Mouse (Mus musculus): ENCODE measurements around the gene Scamp4. TPM values are rescaled to one million over a fixed set of nuclear protein-coding genes. Genes with fewer than 3 reads are reported as not detected.

The Scamp4 gene
- total and polyA plus RNA-seq, 3 experiments: 18.5 to 89.9 (median 33.2) TPM

DNA sequence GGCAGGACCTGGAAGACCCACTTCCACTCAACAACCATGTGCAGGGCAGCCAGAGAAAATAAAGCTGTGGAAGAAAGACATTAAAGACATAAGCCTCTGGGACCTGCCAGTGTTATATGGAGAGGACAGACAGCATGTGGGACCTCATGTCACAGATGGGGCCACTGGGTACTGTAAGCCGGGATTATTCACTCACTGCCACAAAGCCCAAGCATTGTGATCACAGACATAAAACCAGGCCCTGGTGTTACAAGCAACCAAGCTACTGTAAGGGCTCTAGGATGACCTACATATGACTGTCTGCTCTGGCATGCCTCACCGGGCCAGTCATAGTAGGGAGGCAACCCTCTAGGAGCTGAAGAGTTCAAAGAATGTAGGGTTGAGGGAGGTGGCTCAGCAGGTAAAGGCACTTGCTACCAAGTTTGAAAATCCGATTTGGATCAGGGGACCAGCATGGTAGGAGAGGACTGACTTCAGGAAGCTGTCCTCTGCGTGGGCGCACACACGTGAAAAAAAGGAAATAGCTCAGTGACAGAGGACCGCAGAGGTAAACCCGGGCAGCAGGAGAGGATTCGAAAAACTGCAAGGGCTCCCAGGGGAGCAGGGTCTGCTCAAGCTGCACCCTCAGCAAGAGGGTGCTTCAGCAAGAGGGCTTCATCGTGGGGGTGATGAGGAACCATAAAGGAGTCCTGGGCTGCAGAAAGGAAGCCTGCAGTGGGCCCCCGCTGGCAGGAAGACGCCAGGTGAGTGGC, 13.4 kb upstream of the Scamp4 start:
- Histone ChIP-seq H3K79me2 (replicated peaks; ENCODE audit: control insufficient read depth, extremely low read depth, insufficient read depth, poor library complexity, severe bottlenecking) (peaks cover 20% of the 10 kb centered on the region), H3K4me2 (ENCODE audit: insufficient read depth, low read depth, poor library complexity, severe bottlenecking) (peak overlapping the region; percentile 92), H3K27ac (ENCODE audit: insufficient read depth, low read depth) (no peak overlapping the region; the same call in 1 of the 2 replicates), H3K9me3 (replicated peaks; ENCODE audit: low read length) (no peaks in the 10 kb centered on the region), H3K36me3 (replicated peaks in 1 of 2; ENCODE audit: control insufficient read depth in 1 of 2, insufficient read depth in 1 of 2, low read length in 1 of 2) (peaks cover 19 to 34% of the 10 kb centered on the region in 2 experiments), H3K9ac (ENCODE audit: insufficient read depth, low read depth) (peak overlapping the region; percentile 78), H3K27me3 (replicated peaks) (no peaks in the 10 kb centered on the region), H3K4me3 (replicated peaks in 1 of 3; ENCODE audit: low read depth in 2 of 3, low read length in 2 of 3, poor library complexity in 1 of 3) (peak overlapping the region; percentile 90 to 91 (median 91)), H3K4me1 (ENCODE audit: control insufficient read depth in 1 of 2, insufficient read depth in 2 of 2) (peaks cover 29 to 52% of the 10 kb centered on the region in 2 experiments)
- no peak for DNase-seq (ENCODE audit: extremely low read depth)
- dilution Hi-C loops (cut with MboI; ENCODE audit: extremely low pct_ligation_motif_present, extremely low pct_unique_long_range_greater_than_20kb, low sequenced_read_pairs): no loop called here
- no peak for TF ChIP-seq ZNF384 (IDR thresholded peaks at IDR 0.05; ENCODE audit: low read depth, low read length)
- no peak for TF ChIP-seq TCF12 (IDR thresholded peaks at IDR 0.05; ENCODE audit: low read depth, low read length)
- TF ChIP-seq POLR2A (IDR thresholded peaks at IDR 0.05; ENCODE audit: low read depth, low read length): no peak
- TF ChIP-seq BHLHE40 (IDR thresholded peaks at IDR 0.05; ENCODE audit: low read depth, low read length): peak; percentile 75
- TF ChIP-seq MAX (IDR thresholded peaks at IDR 0.05; ENCODE audit: low read length): peak; percentile 59
- TF ChIP-seq SIN3A (IDR thresholded peaks at IDR 0.05; ENCODE audit: low read length): peak; percentile 61; the same call in 1 of the 2 replicates
- TF ChIP-seq MXI1 (IDR thresholded peaks at IDR 0.05; ENCODE audit: low read depth, low read length): peak; percentile 62; the same call in 1 of the 2 replicates
- in situ Hi-C loops (cut with MboI; ENCODE audit: low pct_ligation_motif_present, low pct_unique_long_range_greater_than_20kb, low sequenced_read_pairs): no loop called here

DNA sequence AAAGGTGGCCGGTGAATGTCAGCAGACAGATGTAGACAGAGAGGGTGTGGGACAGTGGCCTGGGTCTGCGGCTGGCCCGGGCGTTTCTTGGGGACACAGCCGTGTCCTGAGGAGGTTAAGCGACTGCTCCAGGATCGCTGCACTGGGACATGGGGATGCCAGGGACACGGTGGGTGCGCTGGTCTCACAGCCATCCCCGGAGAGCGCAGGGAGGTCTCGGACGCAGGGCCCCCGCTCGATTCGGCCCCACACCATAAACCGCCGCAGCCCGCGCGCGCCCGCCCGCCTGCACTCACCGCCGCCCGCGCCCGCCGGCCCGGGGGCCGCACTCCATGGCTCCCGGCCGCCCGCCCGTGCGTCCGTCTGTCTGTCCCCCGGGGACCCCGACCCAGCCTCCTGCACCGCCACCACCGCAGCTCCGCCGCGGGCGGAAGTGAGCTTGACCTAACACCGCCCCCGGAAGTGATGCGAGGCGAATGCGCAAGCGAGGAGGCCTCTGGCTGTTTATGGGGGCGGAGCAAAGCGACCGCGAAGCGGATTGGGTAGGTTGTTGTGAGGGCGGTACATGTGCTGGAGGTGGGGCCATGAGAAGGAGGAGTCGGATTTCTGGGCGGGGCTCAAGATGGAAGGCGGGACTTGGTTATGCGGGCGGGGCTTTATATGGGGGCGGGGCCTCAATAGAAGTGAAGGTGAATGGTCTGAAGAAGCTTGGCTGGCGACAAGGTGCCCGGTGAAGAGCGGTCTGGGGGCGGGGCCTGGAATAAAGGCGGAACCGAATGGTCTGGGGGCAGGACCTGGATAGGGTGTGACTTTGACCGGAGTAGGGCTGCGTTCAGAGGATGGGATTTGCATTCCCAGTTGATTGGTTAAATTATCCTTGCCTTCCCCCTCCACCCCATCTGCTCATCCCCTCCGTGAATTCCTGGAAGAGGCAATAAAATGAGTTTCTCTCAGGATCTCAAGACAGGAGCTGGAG, 12.5 kb upstream of the Scamp4 start, which contains the start of gene Abhd17a:
TSS of gene Abhd17a (minus strand) at position 463 of the 976 bp plus-strand sequence.
- peak within 1 kb of the TSS; percentile 78 for H3K9ac ChIP-seq (ENCODE audit: insufficient read depth, low read depth)
- H3K4me3 ChIP-seq (replicated peaks in 1 of 3; ENCODE audit: low read depth in 2 of 3, low read length in 2 of 3, poor library complexity in 1 of 3): peak within 1 kb of the TSS; percentile 90 to 91 (median 91)
- H3K27ac ChIP-seq (ENCODE audit: insufficient read depth, low read depth): no peak within 1 kb of the TSS; the same call in 1 of the 2 replicates
- H3K9me3 ChIP-seq (replicated peaks; ENCODE audit: low read length): no peaks in the 10 kb centered on the region
- no peaks in the 10 kb centered on the region for H3K27me3 ChIP-seq (replicated peaks)
- dilution Hi-C loops (cut with MboI; ENCODE audit: extremely low pct_ligation_motif_present, extremely low pct_unique_long_range_greater_than_20kb, low sequenced_read_pairs): no loop called here
- H3K36me3 ChIP-seq (replicated peaks in 1 of 2; ENCODE audit: control insufficient read depth in 1 of 2, insufficient read depth in 1 of 2, low read length in 1 of 2): peaks cover 11 to 25% of the 10 kb centered on the region in 2 experiments
- peaks cover 25 to 43% of the 10 kb centered on the region in 2 experiments for H3K4me1 ChIP-seq (ENCODE audit: control insufficient read depth in 1 of 2, insufficient read depth in 2 of 2)
- TF ChIP-seq POLR2A (IDR thresholded peaks at IDR 0.05; ENCODE audit: low read depth, low read length): peak; percentile 80
- TF ChIP-seq NRF1 (IDR thresholded peaks at IDR 0.05; ENCODE audit: low read depth, low read length): peak; percentile 83
- peak; percentile 36; the same call in 1 of the 2 replicates for TF ChIP-seq ZMIZ1 (IDR thresholded peaks at IDR 0.05; ENCODE audit: low read depth, low read length)
- no peak for TF ChIP-seq CTCF (conservative IDR thresholded peaks at IDR 0.05 in 1 of 2, IDR thresholded peaks at IDR 0.05 in 1 of 2; ENCODE audit: low read depth in 2 of 2, low read length in 2 of 2)
- 0 out of 2 replicates have a peak, but pooled peaks have one; percentile 31 for TF ChIP-seq KAT2A (IDR thresholded peaks at IDR 0.05; ENCODE audit: insufficient replicate concordance, low read length)
- no peak for TF ChIP-seq MEF2A (IDR thresholded peaks at IDR 0.05; ENCODE audit: borderline replicate concordance, low read depth, low read length)
- TF ChIP-seq CHD2 (IDR thresholded peaks at IDR 0.05; ENCODE audit: low read length): no peak; the same call in 1 of the 2 replicates
- TF ChIP-seq MAZ (IDR thresholded peaks at IDR 0.05; ENCODE audit: low read depth, low read length): peak; percentile 74; the same call in 1 of the 2 replicates
- TF ChIP-seq HCFC1 (IDR thresholded peaks at IDR 0.05; ENCODE audit: low read depth, low read length): peak; percentile 78
- no peak for TF ChIP-seq PAX5 (IDR thresholded peaks at IDR 0.05; ENCODE audit: low read length)
- TF ChIP-seq JUND (conservative IDR thresholded peaks at IDR 0.05; ENCODE audit: low read depth, low read length): no peak
- TF ChIP-seq TCF12 (IDR thresholded peaks at IDR 0.05; ENCODE audit: low read depth, low read length): peak; percentile 61
- no peak for TF ChIP-seq SMC3 (IDR thresholded peaks at IDR 0.05; ENCODE audit: low read depth, low read length)
- no peak for TF ChIP-seq ZKSCAN1 (IDR thresholded peaks at IDR 0.05; ENCODE audit: borderline replicate concordance, low read depth, low read length)
- no peak for TF ChIP-seq TBP (conservative IDR thresholded peaks at IDR 0.05; ENCODE audit: low read depth, low read length)
- TF ChIP-seq ELF1 (IDR thresholded peaks at IDR 0.05; ENCODE audit: low read depth, low read length): peak; percentile 89
- 0 out of 2 replicates have a peak, but pooled peaks have one; percentile 13 for TF ChIP-seq MAX (IDR thresholded peaks at IDR 0.05; ENCODE audit: low read length)
- peak; percentile 83 for TF ChIP-seq NELFE (IDR thresholded peaks at IDR 0.05; ENCODE audit: low read depth, low read length)
- TF ChIP-seq IRF4 (IDR thresholded peaks at IDR 0.05; ENCODE audit: low read depth, low read length): peak; percentile 11; the same call in 1 of the 2 replicates
- peak; percentile 60; the same call in 1 of the 2 replicates for TF ChIP-seq SIN3A (IDR thresholded peaks at IDR 0.05; ENCODE audit: low read length)
- peaks cover 20% of the 10 kb centered on the region for H3K79me2 ChIP-seq (replicated peaks; ENCODE audit: control insufficient read depth, extremely low read depth, insufficient read depth, poor library complexity, severe bottlenecking)
- in situ Hi-C loops (cut with MboI; ENCODE audit: low pct_ligation_motif_present, low pct_unique_long_range_greater_than_20kb, low sequenced_read_pairs): no loop called here
- peak within 1 kb of the TSS; percentile 92 for H3K4me2 ChIP-seq (ENCODE audit: insufficient read depth, low read depth, poor library complexity, severe bottlenecking)
- peak; percentile 99 for DNase-seq (ENCODE audit: extremely low read depth)
